ENCODE assay signal across 12 mouse cellular contexts in genomic region chr3:122064556-122065410, GRCm38 (mm10). TPM values are rescaled to one million over a fixed set of nuclear protein-coding genes. Genes with fewer than 3 reads are reported as not detected.
DNase-seq lines count a peak whose midpoint lies in the region; ATAC-seq and TF ChIP-seq lines count a peak whose summit lies in the region.
"Had no signal": no experiment of that assay in that cellular context is flagged by ENCODE, and none has a peak within 500 bp of the region (broad histone marks: within the 10 kb centered on the region; RNA-seq: fewer than 3 reads in every experiment).

No protein-coding gene starts in this region.

- H3K4me1 ChIP-seq in stomach, embryonic 16.5 days (ENCODE audit: control insufficient read depth, insufficient read depth, low read length) = 0 out of 2 replicates have a peak, but pooled peaks cover 2% of the 10 kb centered on the region
- H3K4me1 ChIP-seq in stomach, postnatal 0 days (replicated peaks; ENCODE audit: control insufficient read depth, insufficient read depth) = no peaks in the 10 kb centered on the region
- H3K4me1 ChIP-seq in heart, embryonic 13.5 days = peaks cover 15% of the 10 kb centered on the region
- no peaks in the 10 kb centered on the region for H3K4me1 ChIP-seq in midbrain, embryonic 16.5 days (ENCODE audit: control insufficient read depth, insufficient read depth, low read length)
- H3K4me1 ChIP-seq: liver, embryonic 15.5 days had no signal

- no peak for DNase-seq in stomach, postnatal 0 days (ENCODE audit: low spot score)
- peak; percentile 56 for DNase-seq in kidney, postnatal 14 days
- DNase-seq in urinary bladder, postnatal 25 days (ENCODE audit: low spot score) = peak; percentile 43
- no peak for DNase-seq in right cerebral cortex, adult 2 months (ENCODE audit: low spot score in 2 of 2)
- DNase-seq in liver = no peak
- DNase-seq: cerebellum, adult 9-10 months; thymus, adult 18-20 months had no signal

- no peak overlapping the region for H3K4me3 ChIP-seq in stomach, embryonic 16.5 days (replicated peaks; ENCODE audit: low read length)
- H3K4me3 ChIP-seq in stomach, postnatal 0 days (ENCODE audit: low read depth, low read length) = no peak overlapping the region
- H3K4me3 ChIP-seq in heart, embryonic 13.5 days = no peak overlapping the region
- H3K4me3 ChIP-seq in midbrain, embryonic 16.5 days (ENCODE audit: low read depth, low read length) = no peak overlapping the region
- H3K4me3 ChIP-seq: erythroblast, embryonic 14.5 days; liver, embryonic 15.5 days had no signal

- no peak overlapping the region for H3K27ac ChIP-seq in stomach, embryonic 16.5 days (ENCODE audit: low read length)
- H3K27ac ChIP-seq in stomach, postnatal 0 days (replicated peaks) = no peak overlapping the region
- peak overlapping the region; percentile 78 for H3K27ac ChIP-seq in heart, embryonic 13.5 days (replicated peaks)
- no peak overlapping the region for H3K27ac ChIP-seq in midbrain, embryonic 16.5 days (ENCODE audit: low read length)
- H3K27ac ChIP-seq: liver, embryonic 15.5 days had no signal

- no peak for TF ChIP-seq EP300 in stomach, postnatal 0 days (optimal IDR thresholded peaks at IDR 0.05)

- TF ChIP-seq CTCF in stomach, postnatal 0 days (IDR thresholded peaks at IDR 0.05; ENCODE audit: low read depth) = no peak

- H3K9ac ChIP-seq in stomach, embryonic 16.5 days (ENCODE audit: low read length) = 0 out of 2 replicates have a peak overlapping the region, but pooled peaks have one; percentile 14
- H3K9ac ChIP-seq in stomach, postnatal 0 days (ENCODE audit: low read length) = no peak overlapping the region
- no peak overlapping the region for H3K9ac ChIP-seq in heart, embryonic 13.5 days
- no peak overlapping the region for H3K9ac ChIP-seq in midbrain, embryonic 16.5 days (ENCODE audit: low read depth, low read length)
- H3K9ac ChIP-seq: liver, embryonic 15.5 days had no signal

- ATAC-seq in stomach, embryonic 16.5 days (ENCODE audit: insufficient read depth, low FRiP score) = no peak
- no peak for ATAC-seq in stomach, postnatal 0 days (ENCODE audit: low FRiP score, low TSS enrichment)
- no peak for ATAC-seq in heart, embryonic 13.5 days (ENCODE audit: extremely low read depth, insufficient number of reproducible peaks, low FRiP score, low TSS enrichment)
- no peak for ATAC-seq in midbrain, embryonic 16.5 days

- H3K36me3 ChIP-seq in stomach, embryonic 16.5 days (ENCODE audit: control insufficient read depth, insufficient read depth, low read length) = no peaks in the 10 kb centered on the region
- H3K36me3 ChIP-seq in stomach, postnatal 0 days (ENCODE audit: control insufficient read depth, insufficient read depth, low read length) = no peaks in the 10 kb centered on the region
- H3K36me3 ChIP-seq in heart, embryonic 13.5 days = no peaks in the 10 kb centered on the region
- no peaks in the 10 kb centered on the region for H3K36me3 ChIP-seq in midbrain, embryonic 16.5 days (ENCODE audit: control insufficient read depth, insufficient read depth, low read length)
- H3K36me3 ChIP-seq: liver, embryonic 15.5 days had no signal

- WGBS in stomach, embryonic 16.5 days = 55% methylated on average over 13 of the region's 13 CpGs
- WGBS in stomach, postnatal 0 days = 52% methylated on average over 13 of the region's 13 CpGs
- WGBS in heart, embryonic 13.5 days = 35% methylated on average over 13 of the region's 13 CpGs
- WGBS in midbrain, embryonic 16.5 days = 88% methylated on average over 13 of the region's 13 CpGs

- no peaks in the 10 kb centered on the region for H3K27me3 ChIP-seq in stomach, embryonic 16.5 days (ENCODE audit: control insufficient read depth, insufficient read depth, low read length)
- H3K27me3 ChIP-seq in stomach, postnatal 0 days (ENCODE audit: control insufficient read depth, insufficient read depth, low read length) = no peaks in the 10 kb centered on the region
- H3K27me3 ChIP-seq in heart, embryonic 13.5 days (replicated peaks) = no peaks in the 10 kb centered on the region
- H3K27me3 ChIP-seq in midbrain, embryonic 16.5 days (ENCODE audit: control insufficient read depth, insufficient read depth, low read depth, low read length) = no peaks in the 10 kb centered on the region
- H3K27me3 ChIP-seq: liver, embryonic 15.5 days had no signal

- no peaks in the 10 kb centered on the region for H3K9me3 ChIP-seq in stomach, embryonic 16.5 days (replicated peaks; ENCODE audit: control insufficient read depth, low read length)
- H3K9me3 ChIP-seq in stomach, postnatal 0 days (ENCODE audit: control insufficient read depth, low read length) = no peaks in the 10 kb centered on the region
- H3K9me3 ChIP-seq in heart, embryonic 13.5 days = no peaks in the 10 kb centered on the region
- no peaks in the 10 kb centered on the region for H3K9me3 ChIP-seq in midbrain, embryonic 16.5 days (replicated peaks; ENCODE audit: control insufficient read depth, low read length, poor library complexity, severe bottlenecking)
- H3K9me3 ChIP-seq: liver, embryonic 15.5 days had no signal

- no peak overlapping the region for H3K4me2 ChIP-seq in stomach, embryonic 16.5 days (ENCODE audit: low read depth, low read length)
- H3K4me2 ChIP-seq in stomach, postnatal 0 days (replicated peaks; ENCODE audit: low read depth) = no peak overlapping the region
- H3K4me2 ChIP-seq in heart, embryonic 13.5 days = peak overlapping the region; percentile 32
- no peak overlapping the region for H3K4me2 ChIP-seq in midbrain, embryonic 16.5 days (ENCODE audit: low read length)
- H3K4me2 ChIP-seq: liver, embryonic 15.5 days had no signal

RNA-seq across cellular contexts. Expression of gene Abca4, which starts 20.5 kb away (rescaled TPM):
- polyA plus RNA-seq in stomach, embryonic 16.5 days (2015; fragmentation: Nextera tagmentation; extraction: Ambion mirVana) = 0.84 and 0.87 TPM in 2 replicates
- polyA plus RNA-seq in stomach, postnatal 0 days (2015; fragmentation: Nextera tagmentation; extraction: Ambion mirVana) = 0.44 and 0.46 TPM in 2 replicates
- 2.4 and 2.5 TPM in 2 replicates for polyA plus RNA-seq in heart, embryonic 13.5 days (2015; fragmentation: Nextera tagmentation; extraction: Ambion mirVana)
- 0.93 and 1.7 TPM in 2 replicates for polyA plus RNA-seq in midbrain, embryonic 16.5 days (2015; fragmentation: Nextera tagmentation; extraction: Ambion mirVana)

Comparison
In these comparisons a context has a peak if more than half of its experiments do, and no peak if none do; other contexts are left out.
1. DNase-seq: peak in kidney, postnatal 14 days (single experiment) and urinary bladder, postnatal 25 days (single experiment); none in stomach, postnatal 0 days (single experiment), right cerebral cortex, adult 2 months (0 of 2) and liver (single experiment).